Mouse (Mus musculus): ENCODE data around the gene Srrm4. TPM values are rescaled to one million over a fixed set of nuclear protein-coding genes. Genes with fewer than 3 reads are reported as not detected.
A peak's percentile ranks its signal among the peaks of the same experiment; 100 is the strongest.

Gene Srrm4
- polyA plus RNA-seq, 1 experiment = not detected

GRCm38 (mm10) chr5:116564391-116564790 lies 27.2 kb downstream of the Srrm4 start:
- Histone ChIP-seq H3K27ac (ENCODE audit: insufficient read depth, low read depth, low read length) (no peak overlapping the region), H3K4me3 (ENCODE audit: insufficient read depth, low read depth, low read length) (no peak overlapping the region), H3K4me1 (ENCODE audit: control insufficient read depth, insufficient read depth, low read length) (peaks cover 33% of the 10 kb centered on the region)
- 77% methylated on average over 3 of the region's 3 CpGs for WGBS
- TF ChIP-seq POLR2A (IDR thresholded peaks at IDR 0.05; ENCODE audit: insufficient read depth, low read depth, low read length) = no peak
- no peak for TF ChIP-seq CTCF (IDR thresholded peaks at IDR 0.05; ENCODE audit: insufficient read depth, low read depth, low read length)

DNA sequence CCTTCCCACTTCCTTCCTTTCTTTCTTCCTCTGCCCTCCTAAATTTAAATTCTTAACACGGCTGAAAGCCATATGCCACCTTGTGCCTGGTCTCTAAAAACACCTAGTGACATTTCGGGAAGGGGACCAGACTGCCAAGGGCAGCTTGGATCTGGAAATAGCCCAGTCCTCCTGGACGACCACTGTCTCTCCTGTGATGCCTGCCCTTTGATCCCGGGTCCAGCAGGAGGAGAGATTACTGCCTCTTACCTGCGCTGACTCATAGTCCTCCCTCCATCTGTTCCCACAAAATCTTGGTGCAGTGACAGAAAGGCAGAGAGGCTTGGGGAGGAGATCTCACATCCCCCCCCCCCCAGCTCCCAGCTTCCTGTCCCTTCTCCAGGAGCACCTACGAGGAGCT lies 27.9 kb downstream of the Srrm4 start:
- no peak overlapping the region for H3K4me3 ChIP-seq (ENCODE audit: insufficient read depth, low read depth, low read length)
- WGBS = 77% methylated on average over 6 of the region's 6 CpGs
- no peak overlapping the region for H3K27ac ChIP-seq (ENCODE audit: insufficient read depth, low read depth, low read length)
- H3K4me1 ChIP-seq (ENCODE audit: control insufficient read depth, insufficient read depth, low read length) = peaks cover 35% of the 10 kb centered on the region
- TF ChIP-seq CTCF (IDR thresholded peaks at IDR 0.05; ENCODE audit: insufficient read depth, low read depth, low read length) (no peak), POLR2A (IDR thresholded peaks at IDR 0.05; ENCODE audit: insufficient read depth, low read depth, low read length) (no peak)

GRCm38 (mm10) chr5:116559091-116559490 lies 32.5 kb downstream of the Srrm4 start:
- WGBS = 22% methylated on average over 7 of the region's 7 CpGs
- TF ChIP-seq POLR2A (IDR thresholded peaks at IDR 0.05; ENCODE audit: insufficient read depth, low read depth, low read length) (no peak), CTCF (IDR thresholded peaks at IDR 0.05; ENCODE audit: insufficient read depth, low read depth, low read length) (no peak)
- H3K4me1 ChIP-seq (ENCODE audit: control insufficient read depth, insufficient read depth, low read length) = peaks cover 29% of the 10 kb centered on the region

DNA sequence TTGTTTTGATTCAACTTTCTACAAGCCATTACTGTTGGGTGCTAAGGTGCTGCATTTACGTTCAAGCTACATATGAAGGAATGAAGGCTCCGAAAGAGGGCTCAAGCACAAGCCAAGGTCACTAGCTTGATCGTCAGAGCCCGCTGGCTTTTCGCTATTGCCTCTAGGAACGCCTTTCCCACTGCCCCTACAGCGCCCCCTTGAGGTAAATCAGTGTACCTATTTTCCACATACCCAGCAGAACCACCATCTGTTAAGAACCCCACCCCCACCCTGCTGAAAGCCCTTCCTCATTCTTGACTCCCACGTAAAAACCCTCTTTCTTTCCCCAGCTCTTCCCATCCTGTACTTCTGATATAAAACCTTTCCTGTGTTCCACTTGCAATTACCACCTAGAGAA lies 35.0 kb downstream of the Srrm4 start:
- H3K4me1 ChIP-seq (ENCODE audit: control insufficient read depth, insufficient read depth, low read length) = peaks cover 23% of the 10 kb centered on the region
- no peak overlapping the region for H3K27ac ChIP-seq (ENCODE audit: insufficient read depth, low read depth, low read length)
- H3K4me3 ChIP-seq (ENCODE audit: insufficient read depth, low read depth, low read length) = no peak overlapping the region
- 48% methylated on average over 8 of the region's 8 CpGs for WGBS
- peak; percentile 36; the same call in 1 of the 2 replicates for TF ChIP-seq CTCF (IDR thresholded peaks at IDR 0.05; ENCODE audit: insufficient read depth, low read depth, low read length)
- no peak for TF ChIP-seq POLR2A (IDR thresholded peaks at IDR 0.05; ENCODE audit: insufficient read depth, low read depth, low read length)

More at GRCm38 (mm10) chr5:116559091-116559490, 32.5 kb downstream of the Srrm4 start:
- no peak overlapping the region for H3K4me3 ChIP-seq (ENCODE audit: insufficient read depth, low read depth, low read length)
- peak overlapping the region; percentile 54; the same call in 1 of the 2 replicates for H3K27ac ChIP-seq (ENCODE audit: insufficient read depth, low read depth, low read length)

DNA sequence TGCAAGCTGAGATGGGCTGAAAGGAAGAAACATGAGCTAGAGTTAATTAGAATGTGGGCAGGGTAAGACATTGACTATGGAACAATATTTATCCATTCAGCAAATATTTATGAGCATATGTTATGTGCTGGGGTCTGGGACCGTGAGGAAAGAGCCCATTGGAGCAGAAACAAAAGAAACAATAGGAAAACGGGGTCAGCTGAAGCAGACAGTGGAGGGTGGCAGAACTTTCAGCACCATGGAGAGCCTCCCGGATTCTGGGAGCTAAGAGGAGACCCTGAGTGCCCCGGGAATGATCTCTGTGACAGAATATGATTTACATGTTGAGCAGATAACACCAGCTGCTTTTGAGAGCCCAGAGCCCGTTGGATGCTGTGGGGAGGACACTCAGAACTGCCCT lies 37.7 kb downstream of the Srrm4 start:
- TF ChIP-seq POLR2A (IDR thresholded peaks at IDR 0.05; ENCODE audit: insufficient read depth, low read depth, low read length) = no peak
- no peak for TF ChIP-seq CTCF (IDR thresholded peaks at IDR 0.05; ENCODE audit: insufficient read depth, low read depth, low read length)
- H3K27ac ChIP-seq (ENCODE audit: insufficient read depth, low read depth, low read length) = no peak overlapping the region
- WGBS = 30% methylated on average over 5 of the region's 5 CpGs
- no peak overlapping the region for H3K4me3 ChIP-seq (ENCODE audit: insufficient read depth, low read depth, low read length)
- H3K4me1 ChIP-seq (ENCODE audit: control insufficient read depth, insufficient read depth, low read length) = peaks cover 10% of the 10 kb centered on the region

GRCm38 (mm10) chr5:116553106-116553505 lies 38.5 kb downstream of the Srrm4 start:
- WGBS = 49% methylated on average over 2 of the region's 2 CpGs
- Histone ChIP-seq H3K4me3 (ENCODE audit: insufficient read depth, low read depth, low read length) (no peak overlapping the region), H3K27ac (ENCODE audit: insufficient read depth, low read depth, low read length) (no peak overlapping the region), H3K4me1 (ENCODE audit: control insufficient read depth, insufficient read depth, low read length) (peaks cover 8% of the 10 kb centered on the region)
- TF ChIP-seq CTCF (IDR thresholded peaks at IDR 0.05; ENCODE audit: insufficient read depth, low read depth, low read length) (no peak), POLR2A (IDR thresholded peaks at IDR 0.05; ENCODE audit: insufficient read depth, low read depth, low read length) (no peak)

DNA sequence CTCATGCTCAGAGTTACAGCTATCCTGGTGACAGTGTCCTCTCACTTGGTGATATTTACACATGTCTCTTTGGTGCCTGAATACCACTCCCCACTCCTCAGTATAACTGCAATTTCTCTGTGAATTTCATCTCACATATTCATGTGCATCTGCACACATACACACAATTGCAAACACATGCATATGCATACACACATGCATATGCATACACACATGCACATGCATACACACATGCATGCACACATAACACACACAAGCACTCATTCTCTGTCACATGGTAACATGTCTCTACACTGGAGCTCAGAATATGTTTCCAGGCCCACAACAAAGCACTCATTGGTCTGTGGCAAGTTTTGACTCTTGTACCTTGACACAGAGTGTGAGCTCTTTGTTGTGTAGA lies 39.0 kb downstream of the Srrm4 start:
- H3K27ac ChIP-seq (ENCODE audit: insufficient read depth, low read depth, low read length) = no peak overlapping the region
- TF ChIP-seq CTCF (IDR thresholded peaks at IDR 0.05; ENCODE audit: insufficient read depth, low read depth, low read length) = no peak
- TF ChIP-seq POLR2A (IDR thresholded peaks at IDR 0.05; ENCODE audit: insufficient read depth, low read depth, low read length) = no peak

DNA sequence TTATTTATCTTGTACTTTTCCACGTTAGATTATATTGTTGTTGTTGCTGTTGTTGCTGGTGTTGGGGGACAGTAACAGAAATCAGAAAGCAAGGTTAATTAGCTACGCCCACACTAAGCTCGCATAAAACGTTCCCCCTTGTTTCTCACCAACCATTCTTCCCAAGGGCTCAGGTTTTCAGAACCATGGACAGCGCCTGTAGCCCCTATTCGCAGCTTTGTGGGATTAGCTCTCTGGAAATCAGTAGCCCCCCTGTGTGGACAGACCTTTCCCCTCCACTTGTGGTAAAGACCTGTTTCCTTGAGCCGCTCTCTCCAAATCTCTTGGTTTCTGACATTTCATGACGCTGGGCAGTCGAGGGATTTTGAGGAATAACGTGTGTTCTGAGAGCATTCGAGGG lies 45.9 kb downstream of the Srrm4 start:
- H3K4me1 ChIP-seq (ENCODE audit: control insufficient read depth, insufficient read depth, low read length) = peaks cover 9% of the 10 kb centered on the region
- 55% methylated on average over 11 of the region's 11 CpGs for WGBS
- no peak overlapping the region for H3K4me3 ChIP-seq (ENCODE audit: insufficient read depth, low read depth, low read length)
- TF ChIP-seq CTCF (IDR thresholded peaks at IDR 0.05; ENCODE audit: insufficient read depth, low read depth, low read length) = no peak
- H3K27ac ChIP-seq (ENCODE audit: insufficient read depth, low read depth, low read length) = no peak overlapping the region

More for the DNA sequence above, 39.0 kb downstream of the Srrm4 start:
- Histone ChIP-seq H3K4me3 (ENCODE audit: insufficient read depth, low read depth, low read length) (no peak overlapping the region), H3K4me1 (ENCODE audit: control insufficient read depth, insufficient read depth, low read length) (peaks cover 8% of the 10 kb centered on the region)

DNA sequence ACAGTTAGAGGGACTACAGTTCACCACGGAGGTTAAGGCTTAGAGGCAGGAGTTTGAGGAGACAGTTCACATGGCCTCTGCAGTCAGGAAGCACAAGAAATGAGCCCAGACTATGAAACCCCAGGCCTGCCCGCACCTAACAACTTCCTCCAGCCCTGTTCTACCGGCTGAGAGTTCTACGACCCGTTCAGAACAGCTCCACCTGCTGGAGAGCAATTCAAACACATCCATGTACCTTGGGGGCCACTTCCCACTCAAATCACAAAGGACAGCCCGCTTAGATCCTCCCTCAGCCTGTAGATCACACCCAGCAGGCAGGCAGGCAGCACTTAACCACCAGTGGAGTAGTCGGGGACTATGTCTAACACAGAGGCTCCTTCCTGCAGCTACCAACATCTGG lies 49.3 kb downstream of the Srrm4 start:
- H3K4me3 ChIP-seq (ENCODE audit: insufficient read depth, low read depth, low read length) = no peak overlapping the region
- 54% methylated on average over 7 of the region's 7 CpGs for WGBS
- peaks cover 14% of the 10 kb centered on the region for H3K4me1 ChIP-seq (ENCODE audit: control insufficient read depth, insufficient read depth, low read length)
- TF ChIP-seq CTCF (IDR thresholded peaks at IDR 0.05; ENCODE audit: insufficient read depth, low read depth, low read length) = 0 out of 2 replicates have a peak, but pooled peaks have one; percentile 36
- no peak for TF ChIP-seq POLR2A (IDR thresholded peaks at IDR 0.05; ENCODE audit: insufficient read depth, low read depth, low read length)
- no peak overlapping the region for H3K27ac ChIP-seq (ENCODE audit: insufficient read depth, low read depth, low read length)

DNA sequence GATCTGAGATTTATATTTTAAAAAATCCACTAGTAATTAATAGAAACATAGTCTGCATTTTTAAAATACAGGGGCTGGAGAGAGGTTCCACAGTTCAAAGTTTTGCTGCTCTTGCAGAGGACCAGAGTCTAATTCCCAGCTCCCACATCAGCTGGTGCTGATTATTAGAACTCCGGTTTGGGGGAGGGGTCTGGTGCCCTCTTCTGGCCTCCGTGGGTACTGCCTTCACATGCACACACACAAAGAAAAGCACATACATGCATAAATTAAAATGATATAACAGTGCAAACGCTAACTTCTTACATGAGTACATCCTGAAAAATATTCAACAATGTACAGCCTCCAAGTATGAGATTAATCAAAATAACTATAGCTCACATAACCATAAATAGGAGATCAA lies 50.5 kb downstream of the Srrm4 start:
- H3K4me1 ChIP-seq (ENCODE audit: control insufficient read depth, insufficient read depth, low read length) = peaks cover 11% of the 10 kb centered on the region; the same call in 1 of the 2 replicates
- no peak overlapping the region for H3K27ac ChIP-seq (ENCODE audit: insufficient read depth, low read depth, low read length)
- TF ChIP-seq CTCF (IDR thresholded peaks at IDR 0.05; ENCODE audit: insufficient read depth, low read depth, low read length) (0 out of 2 replicates have a peak, but pooled peaks have one; percentile 15), POLR2A (IDR thresholded peaks at IDR 0.05; ENCODE audit: insufficient read depth, low read depth, low read length) (no peak)
- H3K4me3 ChIP-seq (ENCODE audit: insufficient read depth, low read depth, low read length) = no peak overlapping the region
- WGBS = 87% methylated on average over 3 of the region's 3 CpGs
